17 mouse cellular contexts compared by ENCODE assay signal in genomic region chr9:71361311-71361710, GRCm38 (mm10).
DNase-seq lines count a peak whose midpoint lies in the region; ATAC-seq and TF ChIP-seq lines count a peak whose summit lies in the region.
"Had no signal": no experiment of that assay in that cellular context is flagged by ENCODE, and none has a peak within 500 bp of the region (broad histone marks: within the 10 kb centered on the region; RNA-seq: fewer than 3 reads in every experiment).

No protein-coding gene starts in this region.

- no peak for TF ChIP-seq CTCF in midbrain, postnatal 0 days (IDR thresholded peaks at IDR 0.05)

- no peak overlapping the region for H3K27ac ChIP-seq in midbrain, postnatal 0 days (ENCODE audit: low read depth, low read length)
- no peak overlapping the region for H3K27ac ChIP-seq in midbrain, embryonic 11.5 days (ENCODE audit: low read depth, low read length)
- H3K27ac ChIP-seq: hindbrain, embryonic 14.5 days; intestine, embryonic 15.5 days; liver, embryonic 15.5 days; neural tube, embryonic 12.5 days had no signal

- H3K4me1 ChIP-seq in midbrain, postnatal 0 days (ENCODE audit: insufficient read depth, low read length): no peaks in the 10 kb centered on the region
- H3K4me1 ChIP-seq in midbrain, embryonic 11.5 days (ENCODE audit: control insufficient read depth, insufficient read depth, low read length): no peaks in the 10 kb centered on the region
- H3K4me1 ChIP-seq: liver, embryonic 15.5 days; megakaryocyte, embryonic 14.5 days; neural tube, embryonic 12.5 days had no signal

- H3K9me3 ChIP-seq in midbrain, postnatal 0 days (ENCODE audit: low read length): no peaks in the 10 kb centered on the region
- H3K9me3 ChIP-seq in midbrain, embryonic 11.5 days (ENCODE audit: control insufficient read depth, low read length): no peaks in the 10 kb centered on the region
- H3K9me3 ChIP-seq: intestine, embryonic 15.5 days; liver, embryonic 15.5 days; neural tube, embryonic 12.5 days had no signal

- WGBS in midbrain, postnatal 0 days: 58% methylated on average over 2 of the region's 2 CpGs
- WGBS in midbrain, embryonic 11.5 days: 67% methylated on average over 2 of the region's 2 CpGs

- no peak overlapping the region for H3K4me2 ChIP-seq in midbrain, postnatal 0 days (ENCODE audit: low read depth, low read length, poor library complexity, severe bottlenecking)
- no peak overlapping the region for H3K4me2 ChIP-seq in midbrain, embryonic 11.5 days
- H3K4me2 ChIP-seq: hindbrain, embryonic 14.5 days; intestine, embryonic 15.5 days; liver, embryonic 15.5 days; neural tube, embryonic 12.5 days had no signal

- peak; percentile 22 for DNase-seq in adrenal gland, adult 2 months
- no peak for DNase-seq in adrenal gland, postnatal 25 days
- DNase-seq in midbrain, postnatal 0 days (ENCODE audit: low spot score): peak; percentile 15
- no peak for DNase-seq in midbrain, embryonic 11.5 days (ENCODE audit: low spot score, missing footprints)
- peak; percentile 36 for DNase-seq in kidney, adult 9 months
- peak; percentile 36 to 45 for DNase-seq in kidney, postnatal 36 days
- DNase-seq in spleen, adult 18-20 months: no peak
- DNase-seq: cerebellum, adult 11-12 months; thymus, postnatal 36 days had no signal

- H3K9ac ChIP-seq in midbrain, postnatal 0 days (replicated peaks; ENCODE audit: low read length, poor library complexity, severe bottlenecking): no peak overlapping the region
- H3K9ac ChIP-seq in midbrain, embryonic 11.5 days (ENCODE audit: low read length): no peak overlapping the region
- H3K9ac ChIP-seq: hindbrain, embryonic 14.5 days; intestine, embryonic 15.5 days; liver, embryonic 15.5 days; neural tube, embryonic 12.5 days had no signal

- no peak for ATAC-seq in midbrain, postnatal 0 days (ENCODE audit: low FRiP score)
- no peak for ATAC-seq in midbrain, embryonic 11.5 days (ENCODE audit: low FRiP score)
- no peak for ATAC-seq in erythroid progenitor cell, adult 5-6 weeks (replicated peaks; ENCODE audit: low FRiP score, poor library complexity, severe bottlenecking)
- ATAC-seq: CD4-positive, CD25-positive, alpha-beta regulatory T cell, adult 4 months; lung, postnatal 0 days had no signal

- H3K27me3 ChIP-seq in midbrain, postnatal 0 days (ENCODE audit: insufficient read depth, low read length): no peaks in the 10 kb centered on the region
- no peaks in the 10 kb centered on the region for H3K27me3 ChIP-seq in midbrain, embryonic 11.5 days (ENCODE audit: control insufficient read depth, insufficient read depth, low read length)
- H3K27me3 ChIP-seq: intestine, embryonic 15.5 days; liver, embryonic 15.5 days; neural tube, embryonic 12.5 days had no signal

- no peaks in the 10 kb centered on the region for H3K36me3 ChIP-seq in midbrain, postnatal 0 days (ENCODE audit: insufficient read depth, low read length)
- H3K36me3 ChIP-seq in midbrain, embryonic 11.5 days (ENCODE audit: control insufficient read depth, insufficient read depth, low read length): no peaks in the 10 kb centered on the region
- H3K36me3 ChIP-seq: intestine, embryonic 15.5 days; liver, embryonic 15.5 days; neural tube, embryonic 12.5 days had no signal

- H3K4me3 ChIP-seq in midbrain, postnatal 0 days (ENCODE audit: low read depth, low read length): no peak overlapping the region
- H3K4me3 ChIP-seq in midbrain, embryonic 11.5 days (ENCODE audit: low read depth, low read length): no peak overlapping the region
- H3K4me3 ChIP-seq: intestine, embryonic 15.5 days; liver, embryonic 15.5 days; megakaryocyte, embryonic 14.5 days; neural tube, embryonic 12.5 days had no signal

Comparison
In these comparisons a context has a peak if more than half of its experiments do, and no peak if none do; other contexts are left out.
1. DNase-seq: peak in adrenal gland, adult 2 months (single experiment), midbrain, postnatal 0 days (single experiment), kidney, adult 9 months (single experiment) and kidney, postnatal 36 days (2 of 2); none in adrenal gland, postnatal 25 days (single experiment), midbrain, embryonic 11.5 days (single experiment) and spleen, adult 18-20 months (0 of 2).